Mouse (Mus musculus) hindbrain, embryonic 10.5 days (tissue): ENCODE measurements around the gene Itpkb. TPM values are rescaled to one million over a fixed set of nuclear protein-coding genes. Genes with fewer than 3 reads are reported as not detected.

Source experiments
- DNase-seq: peaks from one replicate; pipeline ENCODE4 v3.0.0-alpha.2; 2017; ENCODE audit warnings: low spot score
- H3K27ac ChIP-seq: fragments of 300-500 bp; sonication (generic); 2 replicates; pipeline ENCODE4 v1.5.1; 2016; ENCODE audit warnings: mild to moderate bottlenecking, moderate library complexity
- H3K27me3 ChIP-seq: fragments of 300-500 bp; sonication (generic); 2 replicates; pipeline ENCODE4 v1.6.1; 2016; ENCODE audit warnings: mild to moderate bottlenecking; ENCODE audit not compliant: poor library complexity, insufficient read depth, severe bottlenecking
- H3K36me3 ChIP-seq: fragments of 300-500 bp; sonication (generic); 2 replicates; pipeline ENCODE4 v1.6.1; 2016; ENCODE audit warnings: mild to moderate bottlenecking, moderate library complexity
- H3K4me1 ChIP-seq: fragments of 300-500 bp; sonication (generic); replicated peaks from 2 replicates; pipeline ENCODE4 v1.6.1; 2016; ENCODE audit warnings: mild to moderate bottlenecking
- H3K4me3 ChIP-seq: fragments of 300-500 bp; sonication (generic); 2 replicates; pipeline ENCODE4 v1.5.1; 2016; ENCODE audit warnings: mild to moderate bottlenecking, moderate library complexity
- H3K9me3 ChIP-seq: fragments of 300-500 bp; sonication (generic); 2 replicates; pipeline ENCODE4 v1.6.1; 2016; ENCODE audit warnings: mild to moderate bottlenecking, moderate library complexity
- WGBS: fragments of 180-500 bp; shearing (Covaris S2); methylation state at CpG from one replicate; pipeline ENCODE4 v1.1.7; 2016; 5-methylcytosine and 5-hydroxymethylcytosine counted together
- polyA plus RNA-seq: library from polyadenylated mRNA; unstranded; fragments of >200 nt; fragmentation: Nextera tagmentation; extraction: Ambion mirVana; gene quantifications from 2 replicates; pipeline ENCODE4 v1.2.1, GENCODE M21; 2016

The Itpkb gene
- polyA plus RNA-seq, 1 experiment from 2014 or later = 4.2 TPM

- Histone ChIP-seq H3K9me3 (no peaks in the 10 kb centered on the region), H3K36me3 (no peaks in the 10 kb centered on the region), H3K4me1 (peaks cover 7% of the 10 kb centered on the region), H3K27me3 (peaks cover 3% of the 10 kb centered on the region; the same call in 1 of the 2 replicates), H3K4me3 (no peak overlapping the region), H3K27ac (no peak overlapping the region)
- peak; percentile 48 for DNase-seq
- WGBS = 10% methylated on average over 10 of the region's 10 CpGs
Observed at GRCm38 (mm10) chr1:180319895-180320294, 10.4 kb upstream of the Itpkb start.

- H3K36me3 ChIP-seq = no peaks in the 10 kb centered on the region
- H3K9me3 ChIP-seq = no peaks in the 10 kb centered on the region
- no peaks in the 10 kb centered on the region for H3K27me3 ChIP-seq
- peaks cover 7% of the 10 kb centered on the region for H3K4me1 ChIP-seq
- WGBS = 90% methylated on average over 3 of the region's 3 CpGs
- no peak for DNase-seq
- no peak overlapping the region for H3K27ac ChIP-seq
- no peak overlapping the region for H3K4me3 ChIP-seq
Observed at GRCm38 (mm10) chr1:180322896-180323295, 7.4 kb upstream of the Itpkb start.

GRCm38 (mm10) chr1:180323491-180323890 lies 6.8 kb upstream of the Itpkb start:
- H3K27me3 ChIP-seq = no peaks in the 10 kb centered on the region
- H3K4me3 ChIP-seq = no peak overlapping the region
- no peaks in the 10 kb centered on the region for H3K9me3 ChIP-seq
- H3K4me1 ChIP-seq = peaks cover 7% of the 10 kb centered on the region
- no peaks in the 10 kb centered on the region for H3K36me3 ChIP-seq
- H3K27ac ChIP-seq = no peak overlapping the region
- no peak for DNase-seq
- 91% methylated on average over 5 of the region's 5 CpGs for WGBS

DNA sequence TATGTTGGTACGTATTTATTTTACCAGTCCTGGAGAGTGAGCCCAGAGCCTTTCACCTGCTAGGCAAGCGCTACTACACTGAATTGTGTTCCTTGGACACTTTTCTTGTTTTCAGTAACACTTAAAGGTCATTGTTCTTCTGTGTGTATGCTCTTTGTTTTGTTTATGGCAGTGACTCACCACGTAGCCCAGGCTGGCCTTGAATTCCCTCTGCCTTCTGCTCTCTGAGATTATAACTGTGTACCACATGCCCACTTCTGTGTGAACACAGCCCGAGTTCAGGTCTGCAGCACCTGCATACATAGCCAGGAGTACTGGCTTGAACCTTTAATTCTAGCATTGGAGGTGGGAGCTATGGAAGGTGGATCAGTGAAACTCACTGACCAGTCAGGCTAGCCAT lies 6.0 kb upstream of the Itpkb start:
- H3K27ac ChIP-seq = no peak overlapping the region
- H3K36me3 ChIP-seq = no peaks in the 10 kb centered on the region
- WGBS = 92% methylated on average over 4 of the region's 4 CpGs

DNA sequence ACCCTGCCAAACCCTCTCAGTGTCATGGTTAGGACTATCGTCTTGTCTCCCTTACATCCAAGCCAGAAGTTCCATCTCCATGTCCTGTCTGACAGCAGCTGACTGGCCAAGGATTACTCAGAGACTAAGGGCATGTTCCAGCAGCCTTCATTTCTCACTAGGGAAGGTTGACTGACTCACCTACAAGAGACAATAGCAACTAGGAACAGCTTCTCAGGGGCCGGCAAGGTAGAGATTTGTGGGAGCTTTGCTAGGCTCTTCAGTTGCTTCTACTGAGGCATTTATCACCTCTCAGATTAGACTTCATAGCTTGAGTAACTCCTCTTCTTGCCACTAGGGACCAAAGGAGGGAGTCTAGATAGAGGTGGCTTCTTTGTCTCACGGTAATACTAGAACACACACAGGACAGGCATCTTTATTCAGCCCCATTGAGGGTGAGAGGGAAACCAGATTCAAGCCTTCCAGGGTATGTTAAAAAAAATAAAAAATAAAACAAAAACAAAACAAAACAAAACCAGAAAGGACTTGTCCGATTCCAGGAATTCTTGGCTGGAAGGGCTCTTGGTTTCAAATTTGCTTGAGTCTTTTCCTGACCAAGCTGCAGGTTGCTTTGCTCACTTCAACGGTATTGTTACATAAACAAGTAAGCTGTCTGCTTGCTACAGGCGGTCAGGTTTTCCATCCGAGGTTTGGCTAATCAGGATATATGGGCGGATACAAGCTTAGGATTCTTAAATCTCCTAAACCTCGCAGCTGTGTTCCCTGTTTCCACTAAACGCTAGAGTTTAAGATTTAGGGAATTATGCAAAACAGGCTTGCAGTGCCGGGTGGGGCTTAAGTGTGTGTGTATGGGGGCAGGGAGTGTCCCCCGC lies 1.3 kb upstream of the Itpkb start:
- Histone ChIP-seq H3K27me3 (peaks cover 37% of the 10 kb centered on the region), H3K27ac (peak overlapping the region; percentile 50), H3K36me3 (0 out of 2 replicates have a peak, but pooled peaks cover 8% of the 10 kb centered on the region), H3K9me3 (no peaks in the 10 kb centered on the region), H3K4me1 (peaks cover 42% of the 10 kb centered on the region), H3K4me3 (0 out of 2 replicates have a peak overlapping the region, but pooled peaks have one; percentile 9)
- DNase-seq = no peak
- WGBS = 19% methylated on average over 12 of the region's 12 CpGs

More for the DNA sequence above, 6.0 kb upstream of the Itpkb start:
- Histone ChIP-seq H3K4me1 (peaks cover 8% of the 10 kb centered on the region), H3K4me3 (no peak overlapping the region), H3K27me3 (0 out of 2 replicates have a peak, but pooled peaks cover under 1% of the 10 kb centered on the region), H3K9me3 (no peaks in the 10 kb centered on the region)
- DNase-seq = no peak

GRCm38 (mm10) chr1:180329706-180330105 lies 579 bp upstream of the Itpkb start:
- H3K27ac ChIP-seq = peak overlapping the region; percentile 50
- no peak for DNase-seq
- H3K4me3 ChIP-seq = peak overlapping the region; percentile 64
- no peaks in the 10 kb centered on the region for H3K9me3 ChIP-seq
- peaks cover 49% of the 10 kb centered on the region for H3K4me1 ChIP-seq
- peaks cover 44% of the 10 kb centered on the region for H3K27me3 ChIP-seq
- H3K36me3 ChIP-seq = 0 out of 2 replicates have a peak, but pooled peaks cover 10% of the 10 kb centered on the region
- 14% methylated on average over 6 of the region's 6 CpGs for WGBS

- H3K36me3 ChIP-seq = 0 out of 2 replicates have a peak, but pooled peaks cover 10% of the 10 kb centered on the region
- peaks cover 61% of the 10 kb centered on the region for H3K4me1 ChIP-seq
- peaks cover 52% of the 10 kb centered on the region for H3K27me3 ChIP-seq
- peak overlapping the region; percentile 84 for H3K27ac ChIP-seq
- H3K9me3 ChIP-seq = no peaks in the 10 kb centered on the region
- peak; percentile 78 for DNase-seq
- H3K4me3 ChIP-seq = peak overlapping the region; percentile 64
- WGBS = under 1% methylated on average over 58 of the region's 58 CpGs
Observed at GRCm38 (mm10) chr1:180330707-180331545, 641 bp downstream of the Itpkb start.

DNA sequence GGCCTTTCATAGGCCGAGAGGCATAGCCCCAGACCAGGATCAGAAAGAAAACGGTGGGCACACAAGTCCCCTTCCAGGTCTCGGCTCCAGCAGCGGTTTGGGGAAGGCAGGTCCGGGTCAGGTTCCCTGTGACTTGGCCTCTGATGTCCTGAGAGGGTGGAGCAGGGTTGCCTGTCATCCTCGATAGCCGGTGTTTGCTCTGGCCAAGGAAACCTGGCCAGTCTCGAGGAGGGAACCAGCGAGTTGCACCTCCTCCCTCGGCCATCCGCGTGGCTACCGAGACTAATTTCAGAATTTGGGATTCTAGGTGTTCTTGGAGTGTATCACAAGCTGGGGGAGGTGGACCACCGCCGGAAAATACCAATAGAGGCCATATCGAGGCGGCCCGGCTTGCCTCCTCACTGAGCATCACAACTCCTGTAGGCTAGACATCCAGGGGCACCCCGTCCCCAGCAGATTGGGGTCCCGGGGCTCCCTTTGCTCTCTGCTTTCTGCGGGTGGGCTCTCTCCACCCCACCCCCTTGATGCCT lies 1.3 kb downstream of the Itpkb start:
- peaks cover 65% of the 10 kb centered on the region for H3K4me1 ChIP-seq
- peaks cover 58% of the 10 kb centered on the region for H3K27me3 ChIP-seq

GRCm38 (mm10) chr1:180332076-180332927 lies 2.0 kb downstream of the Itpkb start:
- Histone ChIP-seq H3K4me1 (peaks cover 65% of the 10 kb centered on the region), H3K27me3 (peaks cover 59% of the 10 kb centered on the region), H3K4me3 (peak overlapping the region; percentile 64), H3K9me3 (no peaks in the 10 kb centered on the region), H3K36me3 (0 out of 2 replicates have a peak, but pooled peaks cover 10% of the 10 kb centered on the region), H3K27ac (peak overlapping the region; percentile 84)
- under 1% methylated on average over 72 of the region's 72 CpGs for WGBS
- DNase-seq = peak; percentile 68

More for the DNA sequence above, 1.3 kb downstream of the Itpkb start:
- Histone ChIP-seq H3K36me3 (0 out of 2 replicates have a peak, but pooled peaks cover 10% of the 10 kb centered on the region), H3K9me3 (no peaks in the 10 kb centered on the region), H3K4me3 (peak overlapping the region; percentile 64), H3K27ac (peak overlapping the region; percentile 84)
- 0% methylated on average over 21 of the region's 21 CpGs for WGBS
- DNase-seq = peak; percentile 54

GRCm38 (mm10) chr1:180332928-180333440 lies 2.7 kb downstream of the Itpkb start:
- Histone ChIP-seq H3K4me1 (peaks cover 65% of the 10 kb centered on the region), H3K27ac (peak overlapping the region; percentile 84; the same call in 1 of the 2 replicates), H3K36me3 (0 out of 2 replicates have a peak, but pooled peaks cover 10% of the 10 kb centered on the region), H3K4me3 (peak overlapping the region; percentile 64), H3K27me3 (peaks cover 59% of the 10 kb centered on the region), H3K9me3 (no peaks in the 10 kb centered on the region)
- peak; percentile 12 for DNase-seq
- WGBS = 18% methylated on average over 14 of the region's 14 CpGs

DNA sequence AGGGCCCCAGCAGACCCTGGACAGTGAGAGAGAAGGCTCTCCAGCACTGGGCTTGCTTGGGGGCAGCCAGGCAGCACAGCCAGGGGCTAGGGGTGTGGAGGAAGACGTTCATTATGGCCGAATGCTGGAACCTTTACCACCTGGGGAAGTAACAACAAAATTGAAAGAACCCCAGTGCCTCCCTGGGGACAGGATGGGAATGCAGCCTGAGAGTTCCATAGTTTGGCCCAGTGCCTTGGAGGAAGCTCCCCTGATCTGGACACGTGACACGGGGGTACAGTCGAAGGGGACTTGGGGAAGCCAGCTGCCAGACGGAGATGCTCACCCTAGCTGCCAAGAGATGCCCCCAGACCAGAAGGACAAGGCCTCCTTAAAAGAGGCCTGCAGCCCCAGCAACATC lies 3.3 kb downstream of the Itpkb start:
- 22% methylated on average over 6 of the region's 6 CpGs for WGBS
- peak overlapping the region; percentile 64 for H3K4me3 ChIP-seq
- H3K27ac ChIP-seq = no peak overlapping the region
- DNase-seq = no peak
- H3K9me3 ChIP-seq = no peaks in the 10 kb centered on the region
- H3K27me3 ChIP-seq = peaks cover 59% of the 10 kb centered on the region
- H3K4me1 ChIP-seq = peaks cover 65% of the 10 kb centered on the region
- 0 out of 2 replicates have a peak, but pooled peaks cover 10% of the 10 kb centered on the region for H3K36me3 ChIP-seq
